Mouse (Mus musculus) spleen, embryonic (tissue): Measurements from ENCODE around the gene Usp2.

Experiments
- CTCF ChIA-PET: fragments of 350-600 bp; sonication (Branson Sonifier 250); formaldehyde crosslinking; loops from one replicate; lab custom pipeline; 2022; lab: Charles Lee

Usp2 gene

DNA sequence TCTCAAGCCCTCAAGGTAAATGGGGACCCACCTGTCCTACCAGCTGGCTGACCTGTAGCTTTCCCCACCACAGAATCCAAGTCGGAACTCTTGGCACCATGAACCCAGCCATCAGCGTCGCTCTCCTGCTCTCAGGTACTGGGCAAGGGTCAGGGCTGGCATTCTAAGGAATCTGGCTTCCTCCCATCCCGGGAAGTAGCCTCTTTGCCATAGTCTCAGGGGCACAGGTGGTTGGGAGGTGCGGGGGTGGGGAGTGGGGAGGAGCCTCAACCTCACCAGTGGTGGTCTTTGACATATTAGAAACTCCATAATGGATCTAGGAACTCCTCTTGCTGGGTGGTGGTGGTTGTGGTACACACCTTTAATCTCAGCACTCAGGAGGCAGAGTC is 20.9 kb upstream of the Usp2 start:
- CTCF ChIA-PET, result no interaction called here

DNA sequence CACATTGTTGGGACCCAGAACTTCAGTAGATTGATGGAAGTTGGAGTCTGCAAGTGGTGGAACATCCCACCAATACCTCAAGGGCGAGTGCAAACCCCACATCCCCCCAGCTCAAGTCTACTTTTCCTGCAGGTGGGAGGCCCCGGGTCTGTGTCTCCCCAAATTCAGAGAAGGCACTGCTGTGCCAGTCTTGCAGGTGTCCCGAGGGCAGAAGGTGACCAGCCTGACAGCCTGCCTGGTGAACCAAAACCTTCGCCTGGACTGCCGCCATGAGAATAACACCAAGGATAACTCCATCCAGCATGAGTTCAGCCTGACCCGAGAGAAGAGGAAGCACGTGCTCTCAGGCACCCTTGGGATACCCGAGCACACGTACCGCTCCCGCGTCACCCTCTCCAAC is 20.4 kb upstream of the Usp2 start:
- CTCF ChIA-PET, result no interaction called here

DNA sequence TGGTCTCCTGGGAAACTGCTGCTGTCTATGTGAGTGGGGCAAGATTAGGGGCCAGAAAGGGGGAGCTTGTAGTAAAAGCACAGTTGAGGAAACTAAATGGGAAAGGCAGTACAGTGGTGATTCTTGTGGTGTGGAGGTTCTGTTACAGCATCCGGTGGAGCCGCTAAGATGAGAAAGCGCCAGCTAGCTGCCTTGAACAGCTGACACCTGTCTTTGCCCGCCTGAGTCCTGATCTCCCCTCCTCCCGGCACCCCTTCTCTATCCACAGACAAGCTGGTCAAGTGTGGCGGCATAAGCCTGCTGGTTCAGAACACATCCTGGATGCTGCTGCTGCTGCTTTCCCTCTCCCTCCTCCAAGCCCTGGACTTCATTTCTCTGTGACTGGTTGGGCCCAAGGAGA is 19.8 kb upstream of the Usp2 start:
- CTCF ChIA-PET, result no interaction called here

DNA sequence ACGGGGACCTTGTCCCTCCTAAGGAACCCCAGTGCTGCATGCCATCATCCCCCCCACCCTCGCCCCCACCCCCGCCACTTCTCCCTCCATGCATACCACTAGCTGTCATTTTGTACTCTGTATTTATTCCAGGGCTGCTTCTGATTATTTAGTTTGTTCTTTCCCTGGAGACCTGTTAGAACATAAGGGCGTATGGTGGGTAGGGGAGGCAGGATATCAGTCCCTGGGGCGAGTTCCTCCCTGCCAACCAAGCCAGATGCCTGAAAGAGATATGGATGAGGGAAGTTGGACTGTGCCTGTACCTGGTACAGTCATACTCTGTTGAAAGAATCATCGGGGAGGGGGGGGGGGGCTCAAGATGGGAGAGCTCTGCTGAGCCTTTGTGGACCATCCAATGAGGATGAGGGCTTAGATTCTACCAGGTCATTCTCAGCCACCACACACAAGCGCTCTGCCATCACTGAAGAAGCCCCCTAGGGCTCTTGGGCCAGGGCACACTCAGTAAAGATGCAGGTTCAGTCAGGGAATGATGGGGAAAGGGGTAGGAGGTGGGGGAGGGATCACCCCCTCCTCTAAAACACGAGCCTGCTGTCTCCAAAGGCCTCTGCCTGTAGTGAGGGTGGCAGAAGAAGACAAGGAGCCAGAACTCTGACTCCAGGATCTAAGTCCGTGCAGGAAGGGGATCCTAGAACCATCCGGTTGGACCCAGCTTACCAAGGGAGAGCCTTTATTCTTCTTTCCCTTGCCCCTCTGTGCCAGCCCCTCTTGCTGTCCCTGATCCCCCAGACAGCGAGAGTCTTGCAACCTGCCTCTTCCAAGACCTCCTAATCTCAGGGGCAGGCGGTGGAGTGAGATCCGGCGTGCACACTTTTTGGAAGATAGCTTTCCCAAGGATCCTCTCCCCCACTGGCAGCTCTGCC is 19.0 kb upstream of the Usp2 start:
- CTCF ChIA-PET, result interaction anchor here (0.6 kb wide), 1 partner anchor 1604 kb away, joined by 3 read pairs; no protein-coding TSS in a partner anchor

DNA sequence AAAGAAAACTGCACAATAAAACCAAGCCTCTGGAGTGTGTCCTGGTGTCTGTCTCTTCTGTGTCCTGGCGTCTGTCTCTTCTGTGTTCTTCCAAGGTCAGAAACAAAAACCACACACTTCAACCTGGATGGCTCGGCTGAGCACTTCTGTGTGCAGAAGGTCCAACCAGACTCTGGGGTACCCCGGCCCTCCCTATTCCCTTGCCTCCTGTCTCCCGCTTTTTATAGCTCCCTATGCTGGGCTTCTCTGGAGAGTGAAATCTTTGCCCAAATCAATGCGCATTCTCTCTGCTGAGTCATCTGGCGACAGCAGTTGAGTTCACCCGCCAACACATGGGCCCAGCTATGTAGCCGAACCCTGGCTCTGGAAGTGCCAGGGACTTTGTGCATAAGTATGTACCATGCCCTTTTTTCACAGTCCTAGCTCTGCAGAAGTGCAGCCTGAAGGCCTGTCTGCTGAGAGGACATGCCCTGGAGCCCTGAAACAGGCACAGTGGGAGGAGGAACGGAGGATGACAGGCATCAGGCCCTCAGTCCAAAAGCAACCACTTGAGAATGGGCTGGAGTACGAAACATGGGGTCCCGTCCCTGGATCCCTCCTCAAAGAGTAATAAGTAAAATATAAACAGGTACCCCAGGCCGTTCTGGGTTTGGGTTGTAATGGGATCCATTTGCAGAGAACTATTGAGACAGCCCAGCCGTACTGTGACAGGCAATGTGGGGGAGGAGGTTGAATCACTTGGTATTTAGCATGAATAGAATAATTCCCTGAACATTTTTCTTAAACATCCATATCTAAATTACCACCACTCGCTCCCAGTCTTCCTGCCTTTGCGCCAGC is 18.1 kb upstream of the Usp2 start:
- CTCF ChIA-PET, result no interaction called here

DNA sequence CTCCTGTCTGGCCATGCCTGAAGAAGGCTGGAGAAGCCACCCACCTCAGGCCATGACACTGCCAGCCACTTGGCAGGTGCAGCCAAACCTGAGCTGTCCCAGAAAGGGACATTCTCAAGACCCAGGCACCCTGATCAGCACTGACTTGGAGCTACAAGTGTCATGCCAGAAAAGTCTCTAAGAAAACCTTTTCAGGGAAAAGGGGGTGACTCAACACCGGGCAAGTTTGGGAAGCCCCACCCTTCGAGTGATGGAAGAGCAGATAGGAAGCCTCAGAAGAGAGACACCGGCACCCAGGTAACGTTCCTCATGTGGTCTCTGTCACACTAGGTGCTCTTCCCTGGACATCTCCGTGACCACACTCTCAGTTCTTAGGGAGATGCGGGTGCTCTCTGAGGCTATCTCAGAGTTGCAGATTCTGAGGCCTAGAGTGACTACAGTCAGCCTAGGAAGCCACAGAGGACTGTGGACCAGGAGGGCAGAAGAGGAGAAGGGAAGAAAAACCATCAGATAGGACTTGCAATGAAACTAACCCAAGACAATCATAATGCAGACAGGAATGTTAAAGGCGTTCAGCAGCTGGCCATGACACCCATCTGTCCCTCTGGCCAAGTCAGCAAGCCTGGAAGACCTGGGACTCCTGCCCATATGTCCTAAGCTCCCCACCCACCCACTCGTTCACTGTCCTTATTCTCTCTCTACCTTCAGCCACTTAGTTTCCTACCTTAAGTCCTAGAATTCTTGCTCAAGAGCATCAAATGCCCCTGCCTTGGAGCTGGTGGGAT is 17.2 kb upstream of the Usp2 start:
- CTCF ChIA-PET, result no interaction called here

DNA sequence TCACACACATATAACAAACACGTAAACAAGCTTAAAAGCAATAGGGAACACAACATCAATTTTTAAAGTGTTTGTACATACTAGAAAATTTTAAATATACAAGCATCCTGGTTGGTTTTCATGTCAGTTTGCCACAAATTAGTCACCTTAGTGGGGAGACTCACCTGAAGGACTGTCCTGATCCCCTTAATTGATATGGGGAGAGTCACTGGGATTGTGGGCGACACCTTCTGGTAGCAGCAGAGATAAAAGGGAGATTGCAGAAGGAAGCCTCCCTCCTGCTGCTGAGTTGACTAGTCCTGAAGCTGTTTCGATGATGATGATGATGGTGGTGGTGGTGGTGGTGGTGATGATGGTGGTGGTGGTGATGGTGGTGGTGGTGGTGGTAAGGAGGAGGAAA is 14.0 kb upstream of the Usp2 start:
- CTCF ChIA-PET, result no interaction called here

DNA sequence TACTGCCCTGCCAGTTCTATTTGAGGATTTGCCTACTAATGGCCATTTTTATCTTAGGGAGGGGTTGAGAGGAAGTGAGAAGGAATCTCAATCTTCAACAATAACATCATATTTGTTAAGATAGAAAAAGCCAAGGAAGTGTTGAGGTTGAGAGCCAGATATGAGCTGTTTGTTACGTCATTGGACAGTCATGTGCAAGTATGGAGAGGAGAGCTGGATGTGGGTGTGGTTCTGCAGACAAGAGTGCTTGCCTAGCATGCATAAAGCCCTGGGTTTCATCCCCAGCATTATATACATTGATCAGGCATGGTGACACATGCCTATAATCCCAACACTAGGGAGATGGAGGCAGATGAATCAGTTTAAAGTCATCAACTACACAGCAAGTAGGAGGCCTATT is 12.9 kb upstream of the Usp2 start:
- CTCF ChIA-PET, result no interaction called here

DNA sequence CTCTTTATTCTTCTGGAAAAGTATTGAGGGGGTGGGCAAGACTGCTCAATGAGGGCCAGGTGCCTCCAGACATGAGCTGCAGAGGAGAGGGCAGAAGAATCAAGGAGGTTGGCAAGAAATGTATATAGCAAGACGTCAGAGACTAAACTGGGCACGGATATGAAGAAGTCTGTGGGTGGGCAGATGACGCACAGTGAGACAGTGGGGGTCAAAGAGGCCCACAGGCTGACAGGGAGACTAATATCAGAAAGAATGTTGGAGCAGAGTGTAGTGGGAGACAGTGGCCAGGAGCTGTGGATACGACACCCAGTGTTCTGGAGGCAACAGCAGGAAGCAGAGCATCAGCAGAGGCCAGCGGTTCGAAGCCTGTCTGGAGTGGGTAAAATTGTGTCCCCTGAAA is 8.2 kb upstream of the Usp2 start:
- CTCF ChIA-PET, result no interaction called here

DNA sequence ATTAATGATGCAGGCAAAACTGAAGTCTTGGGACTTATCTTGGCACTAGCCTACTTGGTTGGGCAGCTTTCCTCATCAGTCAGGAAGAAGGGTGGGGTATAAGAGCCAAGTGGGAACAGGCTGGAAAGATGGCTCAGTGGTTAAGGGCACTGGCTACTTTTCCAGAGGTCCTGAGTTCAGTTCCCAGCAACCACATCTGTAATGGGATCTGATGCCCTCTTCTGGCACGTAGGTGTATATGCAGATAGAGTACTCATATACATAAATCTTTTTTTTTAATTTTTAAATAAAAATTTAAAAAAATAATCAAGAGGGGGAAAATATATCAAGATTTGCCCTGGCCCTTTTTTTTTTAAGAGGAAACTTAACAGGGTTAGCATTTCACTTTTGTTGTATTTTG is 1.6 kb upstream of the Usp2 start:
- CTCF ChIA-PET, result no interaction called here

DNA sequence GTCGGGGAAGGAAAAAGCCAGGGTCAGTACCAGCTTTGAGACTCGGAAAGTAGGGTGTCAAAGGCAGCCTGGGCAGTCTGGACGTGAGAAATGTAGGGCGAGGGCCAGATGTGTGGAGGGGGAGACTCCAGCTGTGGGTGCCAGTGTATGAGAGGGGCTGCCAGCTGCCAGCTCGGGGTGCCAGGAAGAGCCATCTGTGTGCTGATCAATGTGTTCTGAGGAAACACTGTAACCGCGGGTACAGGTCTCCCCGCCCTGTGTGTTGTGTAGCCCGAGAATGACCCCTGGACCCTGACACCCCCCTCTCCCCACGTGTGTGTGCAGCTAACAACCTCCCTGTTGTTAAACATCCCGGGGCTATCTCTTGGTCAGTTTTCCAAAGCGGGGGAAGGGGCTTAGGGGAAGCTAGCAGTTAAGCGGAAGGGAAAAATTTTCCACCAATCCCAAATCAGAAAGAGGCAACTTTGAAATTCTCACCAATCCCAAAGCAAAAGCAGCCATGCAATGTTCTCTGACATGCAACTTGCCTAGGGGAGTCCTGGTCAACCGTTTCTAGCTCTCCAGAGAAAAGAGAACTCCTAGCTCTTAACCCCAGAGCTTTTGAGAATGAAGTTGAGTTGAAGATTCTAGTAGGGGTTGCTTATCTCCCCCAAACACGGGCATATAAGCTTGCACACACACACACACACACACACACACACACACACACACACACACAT is 579 bp downstream of the Usp2 start:
- CTCF ChIA-PET, result interaction anchor here (0.6 to 0.9 kb wide), 4 partner anchors 28 to 329 kb away, joined by 3 to 5 read pairs (median 3); partner anchors contain the start of gene Vps11

DNA sequence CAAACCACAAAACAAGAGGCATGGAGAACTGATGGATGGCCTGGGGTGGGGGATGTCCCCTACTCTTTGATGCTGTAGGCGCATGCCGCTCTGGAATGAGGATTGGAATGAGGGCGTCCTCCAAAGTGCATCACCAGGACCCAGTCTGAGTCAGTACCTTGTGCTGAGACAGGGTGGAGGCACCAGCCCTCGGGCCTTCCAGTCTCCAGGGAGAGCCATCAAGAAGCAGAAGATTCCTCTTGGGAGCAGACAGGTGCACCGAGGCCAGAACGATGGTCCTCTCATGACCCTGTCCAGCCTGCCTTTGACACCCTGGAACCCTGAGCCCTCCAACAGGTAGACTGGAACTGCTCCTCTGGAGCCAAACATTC is 1.1 kb downstream of the Usp2 start:
- CTCF ChIA-PET, result interaction anchor here (0.6 to 0.9 kb wide), 3 partner anchors 27 to 330 kb away, joined by 3 to 5 read pairs (median 3); no protein-coding TSS in a partner anchor

DNA sequence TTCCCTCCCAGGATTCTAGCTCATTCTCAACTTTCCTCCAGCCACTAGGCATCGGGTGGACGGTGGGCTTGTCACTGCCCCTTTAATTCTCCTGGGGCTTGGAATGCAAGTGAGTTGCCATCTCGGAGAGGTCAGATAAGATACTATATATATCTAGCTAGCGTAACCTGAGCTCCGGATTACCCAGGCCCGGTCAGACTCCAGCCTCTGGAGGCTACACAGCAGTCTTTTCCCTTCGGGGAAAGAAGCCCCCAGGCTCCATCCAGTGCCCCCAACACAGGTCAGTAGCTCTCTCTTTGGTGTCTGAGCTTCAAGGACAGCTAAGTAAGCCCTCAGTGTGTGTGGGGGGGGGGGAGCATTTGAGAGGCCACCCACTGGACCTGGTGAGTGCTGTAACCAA is 2.4 kb downstream of the Usp2 start:
- CTCF ChIA-PET, result interaction anchor here (0.7 kb wide), 1 partner anchor 698 kb away, joined by 7 read pairs; no protein-coding TSS in a partner anchor

DNA sequence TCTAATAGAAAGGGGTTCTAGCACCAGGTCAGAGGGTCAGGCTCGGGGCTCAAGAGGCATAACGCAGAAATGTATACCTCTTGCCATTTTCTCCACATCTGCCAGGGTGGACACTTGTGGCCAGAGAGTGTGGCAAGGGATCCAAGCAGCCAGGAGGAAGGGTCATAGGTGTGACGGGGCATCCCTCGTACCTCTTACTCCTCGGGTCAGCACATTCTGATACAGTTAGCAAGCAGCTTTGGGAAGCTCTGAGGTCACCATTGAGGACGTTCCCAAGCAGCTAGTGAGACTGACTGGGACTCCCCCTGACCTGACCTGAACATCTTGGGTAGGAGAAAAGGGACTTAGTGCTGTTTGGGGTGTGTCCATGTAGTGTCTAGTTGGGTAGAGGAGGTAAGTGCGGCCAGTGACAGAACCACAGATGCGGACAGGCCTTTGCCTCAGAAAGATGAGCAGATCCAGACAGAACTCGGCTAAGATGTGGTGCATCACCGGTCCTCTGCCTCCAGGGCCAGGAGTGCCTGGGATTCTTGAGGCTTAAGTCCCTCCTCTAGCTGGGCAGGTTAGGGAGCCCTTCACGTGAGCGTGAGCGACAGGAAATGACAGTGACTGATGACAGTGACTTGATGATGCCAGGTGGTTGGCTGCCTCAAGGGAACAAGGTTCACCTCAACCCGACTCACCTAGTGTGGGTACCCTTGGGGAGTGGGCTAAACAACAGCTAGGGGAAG is 3.5 kb downstream of the Usp2 start:
- CTCF ChIA-PET, result no interaction called here

DNA sequence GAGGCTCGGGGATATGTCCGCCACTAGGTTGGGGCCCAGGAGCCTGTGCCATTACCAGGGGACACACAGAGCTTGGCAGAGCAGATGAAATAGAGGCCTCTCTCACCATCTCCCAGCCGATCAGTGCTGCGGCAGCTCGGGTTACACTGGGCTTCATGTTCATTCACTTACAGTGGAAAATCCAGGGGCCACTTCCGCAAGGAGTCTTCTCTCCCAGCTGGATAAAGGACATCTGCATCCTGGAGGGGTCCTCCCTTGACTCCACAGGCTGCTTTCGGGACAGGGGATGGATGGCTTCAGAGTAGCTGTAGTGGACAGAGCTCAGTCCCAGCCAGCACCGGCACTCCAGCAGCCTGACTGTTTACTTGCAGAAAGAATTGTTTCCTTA is 4.0 kb downstream of the Usp2 start:
- CTCF ChIA-PET, result no interaction called here

DNA sequence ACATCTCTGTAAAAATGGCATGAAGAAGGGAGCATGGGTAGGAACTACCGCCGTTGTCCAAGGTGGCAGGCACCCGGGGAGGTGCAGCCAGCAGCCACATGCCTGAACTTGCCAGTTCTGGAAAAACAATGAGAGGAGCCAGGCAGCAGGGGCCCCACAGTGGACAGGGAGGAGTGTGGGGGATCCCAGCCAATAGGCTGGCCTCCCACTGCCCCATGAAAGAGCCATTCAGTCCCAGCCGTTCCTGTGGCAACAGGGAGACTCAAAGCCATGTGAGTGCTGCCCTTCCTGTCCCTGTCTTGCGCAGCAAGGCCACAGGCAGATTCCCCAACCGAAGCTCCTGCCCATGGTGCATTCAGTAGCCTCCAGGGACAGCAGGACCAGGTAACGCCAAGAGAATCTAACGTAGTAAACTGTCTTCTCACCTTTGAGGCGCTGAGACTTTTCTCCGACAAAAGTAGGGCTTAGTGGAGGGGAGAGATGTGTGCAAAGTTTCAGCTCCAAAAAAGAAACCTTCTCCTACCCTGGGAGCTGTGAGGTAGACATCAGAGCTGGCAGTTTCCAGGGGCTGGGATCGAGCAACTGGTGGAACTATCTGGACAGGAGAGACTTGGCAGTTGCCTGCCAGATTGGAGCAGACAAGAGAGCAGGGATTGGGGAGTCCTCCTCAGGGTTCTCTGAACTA is 5.2 kb downstream of the Usp2 start:
- CTCF ChIA-PET, result no interaction called here

DNA sequence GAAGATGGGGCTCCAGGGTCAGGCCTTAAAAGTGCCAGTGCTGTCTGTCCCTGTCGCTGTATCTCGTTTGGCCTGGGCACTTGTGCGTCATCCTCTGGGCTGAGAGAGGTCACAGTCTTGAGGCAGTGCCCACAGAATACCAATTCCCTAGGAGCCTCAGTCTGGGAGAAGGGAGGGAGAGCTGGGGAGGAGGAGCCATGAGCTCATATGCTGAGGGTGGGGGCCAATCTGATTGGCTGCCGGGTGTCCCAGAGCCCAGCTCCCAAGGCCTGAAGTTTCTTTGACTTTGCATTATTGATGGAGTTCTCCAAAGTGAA is 5.7 kb downstream of the Usp2 start:
- CTCF ChIA-PET, result no interaction called here

DNA sequence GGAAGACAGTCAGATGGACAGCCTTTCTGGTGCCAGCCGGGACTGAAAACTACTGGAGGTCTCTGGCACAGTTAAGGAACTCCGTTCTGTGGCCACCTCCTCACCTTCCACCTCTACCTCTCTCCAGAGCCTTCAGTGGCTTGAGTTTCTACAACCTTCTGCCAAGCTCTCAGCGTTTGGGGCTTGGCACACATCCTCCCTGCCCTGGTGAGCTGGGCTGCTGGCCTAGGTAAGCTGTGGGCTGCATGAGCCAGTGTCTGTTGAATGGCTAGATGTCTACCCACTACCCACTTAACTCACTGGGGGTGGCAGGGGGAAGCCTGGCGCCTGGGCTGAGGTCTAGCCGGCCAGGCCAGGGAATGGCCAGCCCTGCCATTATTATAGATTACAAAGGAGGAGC is 6.3 kb downstream of the Usp2 start:
- CTCF ChIA-PET, result no interaction called here

DNA sequence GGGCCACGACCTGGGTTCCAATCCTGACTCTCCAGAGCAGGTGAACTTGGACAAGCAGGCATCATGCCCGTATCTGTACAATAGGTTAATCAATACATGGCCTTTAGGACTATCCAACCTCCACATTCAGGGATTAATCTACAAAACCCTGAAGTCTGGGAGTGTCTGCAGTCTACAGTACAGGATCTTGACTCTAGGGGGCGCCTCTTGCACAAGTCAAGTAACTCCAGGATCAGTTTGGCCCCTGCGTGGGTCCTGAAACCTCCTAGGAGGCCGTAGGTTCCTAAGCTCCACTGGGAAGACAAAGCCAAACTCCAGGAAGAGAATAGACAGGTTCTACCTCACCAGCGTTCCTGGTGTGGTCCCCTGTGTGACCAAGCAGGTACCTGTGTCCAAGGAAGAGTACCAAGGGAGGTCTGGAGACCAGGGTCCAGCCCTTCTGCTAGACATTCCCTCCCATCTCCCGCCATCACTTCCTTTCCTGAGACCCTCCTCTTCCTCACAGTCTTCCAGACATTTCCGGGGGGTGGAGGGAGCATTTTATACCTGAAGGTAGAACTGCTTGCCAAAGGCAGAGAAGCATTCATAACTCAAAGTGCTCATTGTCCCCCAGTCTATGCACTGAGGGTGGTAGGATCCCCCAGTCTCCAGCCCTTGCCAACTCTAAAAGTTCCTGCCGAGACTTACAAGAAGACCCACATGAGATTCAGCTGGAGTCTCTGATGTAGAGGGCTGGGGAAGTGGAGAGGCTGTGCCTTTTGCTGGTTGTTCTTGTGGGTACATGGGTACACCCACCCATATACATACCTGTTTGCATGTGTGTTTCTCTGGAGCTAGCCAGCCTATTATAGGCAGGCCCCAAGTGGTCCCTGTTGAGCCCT is 7.8 kb downstream of the Usp2 start:
- CTCF ChIA-PET, result no interaction called here
